Mouse (Mus musculus) CD4-positive, CD25-positive, alpha-beta regulatory T cell, adult 4 months (primary cell): ENCODE results near the gene Hoxb9. TPM values are rescaled to one million over a fixed set of nuclear protein-coding genes. Genes with fewer than 3 reads are reported as not detected.
A peak's percentile ranks its signal among the peaks of the same experiment; 100 is the strongest.

Experiments used
- ATAC-seq: one replicate; pipeline ENCODE4 v1.8.0; 2017
- polyA plus RNA-seq, 2 experiments: library from polyadenylated mRNA; unstranded; fragments of 100-300 nt; shearing (Covaris generic); gene quantifications; one replicate each; pipeline ENCODE4 v1.2.1; 2017

Hoxb9 gene
- polyA plus RNA-seq, 2 experiments from 2014 or later, result 0.23 TPM; not detected in 1

DNA sequence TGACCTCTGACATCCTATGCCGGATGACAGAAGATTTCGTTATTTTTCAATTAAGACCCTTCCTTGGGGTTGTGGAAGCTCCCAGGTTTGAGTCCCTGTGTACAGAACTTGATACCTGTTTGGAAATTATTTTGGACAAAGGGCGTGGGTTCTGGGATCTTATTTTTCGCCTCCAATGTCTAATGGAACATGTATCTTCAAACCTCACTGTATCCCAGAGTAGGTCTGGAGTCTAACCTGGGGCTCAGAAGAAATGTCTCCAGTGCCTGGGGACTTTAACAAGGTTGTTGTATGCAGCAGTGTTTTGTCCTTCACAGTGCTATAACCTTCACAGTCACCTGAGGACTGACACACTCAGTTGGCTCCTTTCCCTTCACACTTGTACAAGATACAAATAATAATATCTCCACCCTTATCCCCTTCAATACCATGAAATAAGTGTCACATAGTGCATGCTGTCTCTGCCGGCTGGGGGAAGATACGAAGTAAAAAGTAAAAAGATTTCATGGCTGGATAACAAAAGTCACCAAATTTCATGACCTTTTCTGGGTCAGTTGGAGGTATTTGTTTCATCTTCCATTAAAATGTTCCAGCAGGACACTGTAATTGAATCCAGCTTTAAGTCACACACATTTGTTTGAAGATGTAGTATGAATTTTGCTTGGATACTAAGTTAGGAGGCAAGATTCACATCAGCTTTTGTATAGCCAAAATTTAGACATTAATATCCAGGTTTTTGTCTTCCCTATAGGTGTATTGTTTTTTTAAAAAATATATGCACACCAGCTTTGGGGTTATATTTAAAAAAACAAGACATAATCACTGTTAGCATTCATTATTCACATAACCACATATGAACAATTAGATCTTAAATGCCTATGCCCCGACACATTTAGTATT lies 4.0 kb upstream of the Hoxb9 start:
- no peak for ATAC-seq

DNA sequence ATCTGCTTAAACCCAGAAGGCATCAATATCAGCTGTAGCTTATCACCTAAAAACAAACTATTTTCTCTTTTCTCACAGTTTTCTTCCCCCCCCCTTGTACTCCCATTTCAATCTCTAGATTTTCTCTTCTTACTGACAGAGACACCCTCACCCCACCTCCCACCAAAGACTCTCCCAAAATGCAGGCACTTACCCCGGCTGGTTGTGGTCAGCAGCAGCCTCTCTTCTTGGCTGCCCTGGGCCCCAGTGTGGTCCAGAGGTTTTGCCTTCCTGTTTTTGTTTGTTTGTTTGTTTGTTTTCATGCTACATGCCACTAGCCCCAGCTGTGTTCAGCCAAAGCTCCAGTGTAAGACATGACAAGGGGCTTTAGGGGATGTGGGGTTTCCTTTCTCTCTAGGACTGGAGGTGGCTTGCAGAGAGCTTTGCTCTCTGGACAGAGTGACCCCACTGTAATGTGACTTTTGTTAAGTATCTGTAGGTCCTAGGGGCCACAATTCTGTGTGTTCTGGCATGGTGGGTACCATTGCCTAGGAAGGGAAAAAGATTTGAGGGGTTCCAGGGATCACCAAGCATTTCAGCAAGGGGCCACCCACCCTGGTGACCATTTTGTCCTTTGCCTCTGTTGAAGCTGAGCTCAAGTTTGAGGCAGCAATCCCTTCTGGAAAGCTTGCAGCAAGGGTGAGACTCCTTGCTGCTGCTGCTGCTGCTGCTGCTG lies 3.1 kb upstream of the Hoxb9 start:
- no peak for ATAC-seq

GRCm38 (mm10) chr11:96269869-96270268 lies 1.4 kb upstream of the Hoxb9 start:
- ATAC-seq, result peak; percentile 74

DNA sequence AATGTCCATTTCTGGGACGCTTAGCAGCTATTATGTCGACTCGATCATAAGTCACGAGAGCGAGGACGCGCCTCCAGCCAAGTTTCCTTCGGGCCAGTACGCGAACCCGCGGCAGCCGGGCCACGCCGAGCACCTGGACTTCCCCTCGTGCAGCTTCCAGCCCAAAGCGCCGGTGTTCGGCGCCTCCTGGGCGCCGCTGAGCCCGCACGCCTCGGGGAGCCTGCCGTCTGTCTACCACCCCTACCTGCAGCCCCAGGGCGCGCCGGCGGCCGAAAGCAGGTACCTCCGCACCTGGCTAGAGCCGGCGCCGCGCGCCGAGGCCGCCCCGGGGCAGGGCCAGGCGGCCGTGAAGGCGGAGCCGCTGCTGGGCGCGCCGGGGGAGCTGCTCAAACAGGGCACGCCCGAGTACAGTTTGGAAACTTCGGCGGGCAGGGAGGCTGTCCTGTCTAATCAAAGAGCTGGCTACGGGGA lies 319 bp downstream of the Hoxb9 start:
- ATAC-seq, result peak; percentile 19

GRCm38 (mm10) chr11:96272024-96272921 lies 1.0 kb downstream of the Hoxb9 start:
- ATAC-seq, result no peak

GRCm38 (mm10) chr11:96274428-96274827 lies 3.2 kb downstream of the Hoxb9 start:
- ATAC-seq, result no peak

DNA sequence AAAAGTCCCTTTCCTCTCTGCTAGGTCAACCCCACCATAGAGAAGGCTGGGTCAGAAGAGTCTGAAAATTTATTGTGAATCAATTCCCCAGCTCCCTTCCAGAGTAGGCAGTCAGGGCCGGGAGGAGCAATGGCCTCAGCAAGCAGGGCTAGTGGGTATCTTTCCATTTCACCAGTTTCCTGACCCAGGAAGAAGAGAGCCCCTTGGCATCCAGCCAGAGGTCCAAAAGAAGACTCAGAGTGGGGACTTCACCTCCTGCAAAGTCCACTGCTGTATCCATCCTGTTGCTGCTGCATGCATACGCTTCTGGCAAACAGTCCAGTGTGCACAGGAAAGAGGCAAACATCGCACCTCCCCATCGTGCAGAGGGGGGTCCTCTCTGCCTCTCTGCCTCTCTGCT lies 4.6 kb downstream of the Hoxb9 start:
- no peak for ATAC-seq

- no peak for ATAC-seq
These were observed 6.1 kb downstream of the Hoxb9 start for GRCm38 (mm10) chr11:96277151-96278044.

GRCm38 (mm10) chr11:96278324-96278723 lies 7.1 kb downstream of the Hoxb9 start:
- ATAC-seq, result no peak

DNA sequence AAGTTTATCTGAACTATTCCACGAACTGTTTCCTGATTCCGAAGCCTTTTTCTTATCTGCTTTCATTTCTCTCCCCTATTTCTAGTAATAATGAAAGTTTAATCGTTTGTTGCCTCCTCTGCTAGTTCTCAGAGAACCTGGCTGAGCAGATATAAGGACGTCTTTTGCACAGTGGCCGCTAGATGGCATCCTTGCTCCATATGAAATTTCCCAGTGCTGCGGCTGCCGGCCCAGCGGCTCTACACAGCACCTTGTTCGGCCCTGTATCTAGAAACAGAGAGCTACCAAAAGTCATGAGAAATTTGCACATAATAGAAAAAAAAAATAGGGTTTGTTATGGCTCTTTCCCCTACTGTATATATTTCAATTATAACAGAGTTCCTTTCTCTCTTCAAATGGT lies 7.5 kb downstream of the Hoxb9 start:
- ATAC-seq, result peak; percentile 88

GRCm38 (mm10) chr11:96279421-96280233 lies 8.4 kb downstream of the Hoxb9 start:
- no peak for ATAC-seq

GRCm38 (mm10) chr11:96280399-96281378 lies 9.4 kb downstream of the Hoxb9 start:
- no peak for ATAC-seq

GRCm38 (mm10) chr11:96281396-96281795 lies 10.1 kb downstream of the Hoxb9 start:
- ATAC-seq, result no peak

DNA sequence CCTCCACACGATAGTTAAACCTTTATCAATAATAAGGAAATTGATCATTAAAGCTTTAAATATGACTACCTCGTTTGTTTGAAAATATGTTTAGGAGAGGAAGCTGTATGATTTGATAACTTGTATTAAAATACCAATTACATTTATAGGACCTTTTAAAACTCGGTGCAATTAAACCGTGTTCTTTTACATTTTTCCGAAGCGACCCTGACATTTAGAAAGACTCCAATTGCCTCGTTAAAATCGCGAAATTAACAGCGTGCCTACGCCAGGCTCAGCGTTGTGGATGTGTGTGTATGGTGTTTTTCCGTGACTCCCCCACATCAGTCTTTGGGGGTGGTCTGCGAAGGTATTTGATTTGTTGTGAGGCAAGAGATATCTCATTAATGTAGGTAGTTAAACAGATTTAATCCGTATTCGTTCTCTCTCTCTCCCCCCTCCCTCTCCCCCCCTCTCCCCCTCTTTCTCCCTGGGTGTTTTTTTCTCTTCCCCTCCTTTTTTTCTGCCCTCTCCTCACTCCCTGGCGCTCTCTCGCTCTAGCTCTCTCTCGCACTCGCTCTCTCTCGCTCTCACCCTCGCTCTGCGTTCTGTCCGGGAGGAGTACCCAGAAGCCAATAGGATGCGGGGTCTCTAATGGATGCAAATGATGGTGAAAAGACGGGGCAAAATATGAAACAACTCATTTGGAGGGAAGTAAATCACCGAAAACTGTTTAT lies 10.8 kb downstream of the Hoxb9 start, which contains the start of gene Hoxb8:
TSS of gene Hoxb8 (plus strand) at position 51 of the 716 bp plus-strand sequence.
- no peak for ATAC-seq

GRCm38 (mm10) chr11:96282795-96283430 lies 11.7 kb downstream of the Hoxb9 start:
- no peak for ATAC-seq

GRCm38 (mm10) chr11:96284041-96284749 lies 12.9 kb downstream of the Hoxb9 start:
- ATAC-seq, result peak; percentile 75
